ENCODE assay signal across 14 mouse cellular contexts in the genomic region with DNA sequence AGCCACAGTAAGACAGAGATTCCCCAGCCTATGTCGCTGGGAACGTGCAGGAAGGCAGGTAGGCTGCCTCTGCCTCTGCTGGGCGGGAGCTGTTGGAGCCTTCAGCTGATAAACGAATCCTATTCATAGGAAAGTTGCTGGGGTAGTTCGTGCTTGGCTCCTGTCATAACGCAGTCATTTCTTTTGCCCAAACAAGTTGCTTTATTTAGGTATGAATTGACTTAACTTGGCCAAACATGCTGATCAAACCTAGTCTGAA. TPM values are rescaled to one million over a fixed set of nuclear protein-coding genes. Genes with fewer than 3 reads are reported as not detected.
A peak's percentile ranks its signal among the peaks of the same experiment; 100 is the strongest.
DNase-seq lines count a peak whose midpoint lies in the region; ATAC-seq and TF ChIP-seq lines count a peak whose summit lies in the region.
"Had no signal": no experiment of that assay in that cellular context is flagged by ENCODE, and none has a peak within 500 bp of the region (broad histone marks: within the 10 kb centered on the region; RNA-seq: fewer than 3 reads in every experiment).

No protein-coding gene starts in this region.

- H3K4me1 ChIP-seq in forebrain, postnatal 0 days (ENCODE audit: insufficient read depth) = no peaks in the 10 kb centered on the region
- H3K4me1 ChIP-seq in forebrain, embryonic 15.5 days = no peaks in the 10 kb centered on the region
- H3K4me1 ChIP-seq in kidney, embryonic 14.5 days (ENCODE audit: control insufficient read depth, insufficient read depth, low read length) = peaks cover 6% of the 10 kb centered on the region; the same call in 1 of the 2 replicates
- no peaks in the 10 kb centered on the region for H3K4me1 ChIP-seq in midbrain, postnatal 0 days (ENCODE audit: insufficient read depth, low read length)
- no peaks in the 10 kb centered on the region for H3K4me1 ChIP-seq in midbrain, embryonic 15.5 days
- 0 out of 2 replicates have a peak, but pooled peaks cover 4% of the 10 kb centered on the region for H3K4me1 ChIP-seq in limb, embryonic 15.5 days
- H3K4me1 ChIP-seq: midbrain, embryonic 12.5 days had no signal

- H3K4me3 ChIP-seq in forebrain, postnatal 0 days (ENCODE audit: low read depth, low read length) = no peak overlapping the region
- H3K4me3 ChIP-seq in forebrain, embryonic 15.5 days = no peak overlapping the region
- no peak overlapping the region for H3K4me3 ChIP-seq in kidney, embryonic 14.5 days (ENCODE audit: low read length)
- H3K4me3 ChIP-seq in midbrain, postnatal 0 days (ENCODE audit: low read depth, low read length) = no peak overlapping the region
- H3K4me3 ChIP-seq in midbrain, embryonic 15.5 days = no peak overlapping the region
- no peak overlapping the region for H3K4me3 ChIP-seq in limb, embryonic 15.5 days
- H3K4me3 ChIP-seq: layer of hippocampus, adult 2 months; midbrain, embryonic 12.5 days had no signal

- H3K27ac ChIP-seq in forebrain, postnatal 0 days (ENCODE audit: low read depth, low read length) = no peak overlapping the region
- no peak overlapping the region for H3K27ac ChIP-seq in forebrain, embryonic 15.5 days (replicated peaks)
- no peak overlapping the region for H3K27ac ChIP-seq in kidney, embryonic 14.5 days (ENCODE audit: low read depth, low read length)
- no peak overlapping the region for H3K27ac ChIP-seq in midbrain, postnatal 0 days (ENCODE audit: low read depth, low read length)
- H3K27ac ChIP-seq in midbrain, embryonic 15.5 days = no peak overlapping the region
- H3K27ac ChIP-seq in limb, embryonic 15.5 days = no peak overlapping the region
- H3K27ac ChIP-seq: layer of hippocampus, adult 2 months; midbrain, embryonic 12.5 days had no signal

- no peak for DNase-seq in forebrain, postnatal 0 days
- no peak for DNase-seq in kidney, postnatal 14 days
- no peak for DNase-seq in midbrain, postnatal 0 days (ENCODE audit: low spot score)
- no peak for DNase-seq in MN1 (ENCODE audit: low spot score)
- DNase-seq: adrenal gland, postnatal 25 days; cerebellum, postnatal 14 days; gastrocnemius, postnatal 25 days had no signal

- no peak overlapping the region for H3K9ac ChIP-seq in forebrain, postnatal 0 days
- no peak overlapping the region for H3K9ac ChIP-seq in forebrain, embryonic 15.5 days (replicated peaks)
- H3K9ac ChIP-seq in kidney, embryonic 14.5 days (ENCODE audit: low read depth, low read length) = no peak overlapping the region
- no peak overlapping the region for H3K9ac ChIP-seq in midbrain, postnatal 0 days (replicated peaks; ENCODE audit: low read length, poor library complexity, severe bottlenecking)
- no peak overlapping the region for H3K9ac ChIP-seq in midbrain, embryonic 15.5 days
- no peak overlapping the region for H3K9ac ChIP-seq in limb, embryonic 15.5 days
- H3K9ac ChIP-seq: midbrain, embryonic 12.5 days had no signal

- TF ChIP-seq CTCF in forebrain, postnatal 0 days (IDR thresholded peaks at IDR 0.05; ENCODE audit: low read depth) = no peak
- TF ChIP-seq CTCF in midbrain, postnatal 0 days (IDR thresholded peaks at IDR 0.05) = no peak

- H3K27me3 ChIP-seq in forebrain, postnatal 0 days (ENCODE audit: insufficient read depth, low read length) = no peaks in the 10 kb centered on the region
- peaks cover 10% of the 10 kb centered on the region; the same call in 1 of the 2 replicates for H3K27me3 ChIP-seq in forebrain, embryonic 15.5 days
- no peaks in the 10 kb centered on the region for H3K27me3 ChIP-seq in kidney, embryonic 14.5 days (ENCODE audit: control insufficient read depth, insufficient read depth, low read length)
- H3K27me3 ChIP-seq in midbrain, postnatal 0 days (ENCODE audit: insufficient read depth, low read length) = no peaks in the 10 kb centered on the region
- no peaks in the 10 kb centered on the region; the same call in 1 of the 2 replicates for H3K27me3 ChIP-seq in midbrain, embryonic 15.5 days (replicated peaks)
- H3K27me3 ChIP-seq in limb, embryonic 15.5 days = 0 out of 2 replicates have a peak, but pooled peaks cover 6% of the 10 kb centered on the region

- no peak for ATAC-seq in forebrain, postnatal 0 days
- ATAC-seq in forebrain, embryonic 15.5 days (replicated peaks) = no peak
- ATAC-seq in kidney, embryonic 14.5 days (ENCODE audit: low FRiP score, low TSS enrichment) = no peak
- no peak for ATAC-seq in midbrain, postnatal 0 days (ENCODE audit: low FRiP score)
- no peak for ATAC-seq in midbrain, embryonic 15.5 days (replicated peaks)
- no peak for ATAC-seq in limb, embryonic 15.5 days (ENCODE audit: insufficient number of reproducible peaks, low FRiP score, low TSS enrichment, low read depth)
- ATAC-seq: forebrain, embryonic 16.5 days had no signal

- no peaks in the 10 kb centered on the region for H3K9me3 ChIP-seq in forebrain, postnatal 0 days (ENCODE audit: low read length)
- no peaks in the 10 kb centered on the region for H3K9me3 ChIP-seq in forebrain, embryonic 15.5 days
- H3K9me3 ChIP-seq in kidney, embryonic 14.5 days (ENCODE audit: control insufficient read depth, low read length) = no peaks in the 10 kb centered on the region
- no peaks in the 10 kb centered on the region for H3K9me3 ChIP-seq in midbrain, postnatal 0 days (ENCODE audit: low read length)
- H3K9me3 ChIP-seq in midbrain, embryonic 15.5 days = no peaks in the 10 kb centered on the region
- H3K9me3 ChIP-seq in limb, embryonic 15.5 days = no peaks in the 10 kb centered on the region
- H3K9me3 ChIP-seq: midbrain, embryonic 12.5 days had no signal

- WGBS in forebrain, postnatal 0 days = 26% methylated on average over 6 of the region's 6 CpGs
- 23% methylated on average over 6 of the region's 6 CpGs for WGBS in forebrain, embryonic 15.5 days
- 29% methylated on average over 6 of the region's 6 CpGs for WGBS in kidney, embryonic 14.5 days
- 31% methylated on average over 6 of the region's 6 CpGs for WGBS in midbrain, postnatal 0 days
- 24% methylated on average over 6 of the region's 6 CpGs for WGBS in midbrain, embryonic 15.5 days
- WGBS in limb, embryonic 15.5 days = 21% methylated on average over 6 of the region's 6 CpGs

- H3K36me3 ChIP-seq in forebrain, postnatal 0 days (ENCODE audit: insufficient read depth) = no peaks in the 10 kb centered on the region
- no peaks in the 10 kb centered on the region for H3K36me3 ChIP-seq in forebrain, embryonic 15.5 days
- H3K36me3 ChIP-seq in kidney, embryonic 14.5 days (ENCODE audit: control insufficient read depth, insufficient read depth, low read length) = no peaks in the 10 kb centered on the region
- no peaks in the 10 kb centered on the region for H3K36me3 ChIP-seq in midbrain, postnatal 0 days (ENCODE audit: insufficient read depth, low read length)
- H3K36me3 ChIP-seq in midbrain, embryonic 15.5 days (replicated peaks) = no peaks in the 10 kb centered on the region
- H3K36me3 ChIP-seq in limb, embryonic 15.5 days = no peaks in the 10 kb centered on the region
- H3K36me3 ChIP-seq: midbrain, embryonic 12.5 days had no signal

- peak overlapping the region; percentile 23; the same call in 1 of the 2 replicates for H3K4me2 ChIP-seq in forebrain, postnatal 0 days (ENCODE audit: low read depth)
- H3K4me2 ChIP-seq in forebrain, embryonic 15.5 days (replicated peaks) = no peak overlapping the region
- peak overlapping the region; percentile 31 for H3K4me2 ChIP-seq in kidney, embryonic 14.5 days (replicated peaks; ENCODE audit: low read depth, low read length)
- H3K4me2 ChIP-seq in midbrain, postnatal 0 days (ENCODE audit: low read depth, low read length, poor library complexity, severe bottlenecking) = peak overlapping the region; percentile 24; the same call in 1 of the 2 replicates
- no peak overlapping the region for H3K4me2 ChIP-seq in midbrain, embryonic 15.5 days
- H3K4me2 ChIP-seq in limb, embryonic 15.5 days = peak overlapping the region; percentile 36

RNA-seq across cellular contexts. Expression of gene Tsnax, which starts 21.2 kb away (rescaled TPM):
- total RNA-seq in forebrain, postnatal 0 days (2014; rRNA removed) = 86.3 and 111 TPM in 2 replicates
- 117 and 146 TPM in 2 replicates for polyA plus RNA-seq in forebrain, postnatal 0 days (2015; fragmentation: Nextera tagmentation; extraction: Ambion mirVana)
- 148 and 159 TPM in 2 replicates for polyA plus RNA-seq in forebrain, embryonic 15.5 days (2015; fragmentation: Nextera tagmentation; extraction: Ambion mirVana)
- 86.0 and 128 TPM in 2 replicates for polyA plus RNA-seq in kidney, embryonic 14.5 days (2014; fragmentation: Nextera tagmentation; extraction: Ambion mirVana)
- total RNA-seq in midbrain, postnatal 0 days (2014; rRNA removed) = 118 and 130 TPM in 2 replicates
- 221 and 227 TPM in 2 replicates for polyA plus RNA-seq in midbrain, postnatal 0 days (2015; fragmentation: Nextera tagmentation; extraction: Ambion mirVana)
- polyA plus RNA-seq in midbrain, embryonic 15.5 days (2015; fragmentation: Nextera tagmentation; extraction: Ambion mirVana) = 224 and 234 TPM in 2 replicates
- polyA plus RNA-seq in limb, embryonic 15.5 days (2015; fragmentation: Nextera tagmentation; extraction: Ambion mirVana) = 122 and 127 TPM in 2 replicates

RNA-seq across cellular contexts. Expression of gene Egln1, which starts 42.5 kb away (rescaled TPM):
- 42.9 and 48.5 TPM in 2 replicates for total RNA-seq in forebrain, postnatal 0 days (2014; rRNA removed)
- 13.7 and 15.6 TPM in 2 replicates for polyA plus RNA-seq in forebrain, postnatal 0 days (2015; fragmentation: Nextera tagmentation; extraction: Ambion mirVana)
- polyA plus RNA-seq in forebrain, embryonic 15.5 days (2015; fragmentation: Nextera tagmentation; extraction: Ambion mirVana) = 20.0 and 20.9 TPM in 2 replicates
- 15.8 and 16.0 TPM in 2 replicates for polyA plus RNA-seq in kidney, embryonic 14.5 days (2014; fragmentation: Nextera tagmentation; extraction: Ambion mirVana)
- 42.1 and 52.7 TPM in 2 replicates for total RNA-seq in midbrain, postnatal 0 days (2014; rRNA removed)
- 12.9 and 13.6 TPM in 2 replicates for polyA plus RNA-seq in midbrain, postnatal 0 days (2015; fragmentation: Nextera tagmentation; extraction: Ambion mirVana)
- polyA plus RNA-seq in midbrain, embryonic 15.5 days (2015; fragmentation: Nextera tagmentation; extraction: Ambion mirVana) = 17.8 and 18.1 TPM in 2 replicates
- 13.4 and 16.5 TPM in 2 replicates for polyA plus RNA-seq in limb, embryonic 15.5 days (2015; fragmentation: Nextera tagmentation; extraction: Ambion mirVana)

Comparison
In these comparisons a context has a peak if more than half of its experiments do, and no peak if none do; other contexts are left out.
1. H3K4me2 ChIP-seq: peak in forebrain, postnatal 0 days (single experiment), kidney, embryonic 14.5 days (single experiment), midbrain, postnatal 0 days (single experiment) and limb, embryonic 15.5 days (single experiment); none in forebrain, embryonic 15.5 days (single experiment) and midbrain, embryonic 15.5 days (single experiment).